Mouse (Mus musculus): ENCODE results near the gene Pcyt1a. TPM values are rescaled to one million over a fixed set of nuclear protein-coding genes. Genes with fewer than 3 reads are reported as not detected.
"Not testable (repeated sequence)": the region's sequence is repeated elsewhere in the genome, so short reads cannot be mapped to it uniquely, and the experiment has no call there.

The Pcyt1a gene
- polyA plus RNA-seq, 1 experiment = 46.8 TPM

GRCm38 (mm10) chr16:32407730-32408129 lies 23.0 kb upstream of the Pcyt1a start:
- H3K4me3 ChIP-seq (ENCODE audit: insufficient read depth, low read depth, low read length) = no peak overlapping the region
- no peak overlapping the region for H3K27ac ChIP-seq (replicated peaks; ENCODE audit: low read depth, low read length)
- H3K4me1 ChIP-seq (ENCODE audit: control insufficient read depth, insufficient read depth, insufficient read length, low read length) = no peaks in the 10 kb centered on the region

- Histone ChIP-seq H3K4me3 (ENCODE audit: insufficient read depth, low read depth, low read length) (no peak overlapping the region), H3K4me1 (ENCODE audit: control insufficient read depth, insufficient read depth, insufficient read length, low read length) (no peaks in the 10 kb centered on the region), H3K27ac (replicated peaks; ENCODE audit: low read depth, low read length) (no peak overlapping the region)
Observed at GRCm38 (mm10) chr16:32417457-32417856, 13.3 kb upstream of the Pcyt1a start.

GRCm38 (mm10) chr16:32419517-32420483 lies 10.9 kb upstream of the Pcyt1a start, which contains the start of gene Tctex1d2:
Gene Tctex1d2, plus strand, starts transcription at chr16:32419702.
- H3K4me1 ChIP-seq (ENCODE audit: control insufficient read depth, insufficient read depth, insufficient read length, low read length) = no peaks in the 10 kb centered on the region
- H3K4me3 ChIP-seq (ENCODE audit: insufficient read depth, low read depth, low read length) = peak within 1 kb of the TSS; percentile 75
- H3K27ac ChIP-seq (replicated peaks; ENCODE audit: low read depth, low read length) = peak within 1 kb of the TSS; percentile 75

GRCm38 (mm10) chr16:32427506-32427905 lies 3.2 kb upstream of the Pcyt1a start:
- H3K27ac ChIP-seq (replicated peaks; ENCODE audit: low read depth, low read length) = no peak overlapping the region
- H3K4me1 ChIP-seq (ENCODE audit: control insufficient read depth, insufficient read depth, insufficient read length, low read length) = peaks cover 3% of the 10 kb centered on the region; the same call in 1 of the 2 replicates
- no peak overlapping the region for H3K4me3 ChIP-seq (ENCODE audit: insufficient read depth, low read depth, low read length)

- peak overlapping the region; percentile 82 for H3K27ac ChIP-seq (replicated peaks; ENCODE audit: low read depth, low read length)
- peak overlapping the region; percentile 83 for H3K4me3 ChIP-seq (ENCODE audit: insufficient read depth, low read depth, low read length)
- peaks cover 5% of the 10 kb centered on the region for H3K4me1 ChIP-seq (ENCODE audit: control insufficient read depth, insufficient read depth, insufficient read length, low read length)
Observed at GRCm38 (mm10) chr16:32431047-32431591, 398 bp downstream of the Pcyt1a start.

- H3K4me1 ChIP-seq (ENCODE audit: control insufficient read depth, insufficient read depth, insufficient read length, low read length) = peaks cover 5% of the 10 kb centered on the region
- 0 out of 2 replicates have a peak overlapping the region, but pooled peaks have one; percentile 11 for H3K27ac ChIP-seq (replicated peaks; ENCODE audit: low read depth, low read length)
- H3K4me3 ChIP-seq (ENCODE audit: insufficient read depth, low read depth, low read length) = peak overlapping the region; percentile 83
Observed at GRCm38 (mm10) chr16:32431926-32432325, 1.2 kb downstream of the Pcyt1a start.

- no peak overlapping the region for H3K27ac ChIP-seq (replicated peaks; ENCODE audit: low read depth, low read length)
- H3K4me1 ChIP-seq (ENCODE audit: control insufficient read depth, insufficient read depth, insufficient read length, low read length) = peaks cover 5% of the 10 kb centered on the region
- no peak overlapping the region for H3K4me3 ChIP-seq (ENCODE audit: insufficient read depth, low read depth, low read length)
Observed at GRCm38 (mm10) chr16:32433138-32433537, 2.4 kb downstream of the Pcyt1a start.

- Histone ChIP-seq H3K4me1 (ENCODE audit: control insufficient read depth, insufficient read depth, insufficient read length, low read length) (peaks cover 5% of the 10 kb centered on the region), H3K27ac (replicated peaks; ENCODE audit: low read depth, low read length) (peak overlapping the region; percentile 71), H3K4me3 (ENCODE audit: insufficient read depth, low read depth, low read length) (no peak overlapping the region)
Observed at GRCm38 (mm10) chr16:32434066-32434465, 3.3 kb downstream of the Pcyt1a start.

GRCm38 (mm10) chr16:32434691-32435090 lies 4.0 kb downstream of the Pcyt1a start:
- Histone ChIP-seq H3K4me1 (ENCODE audit: control insufficient read depth, insufficient read depth, insufficient read length, low read length) (peaks cover 5% of the 10 kb centered on the region), H3K27ac (replicated peaks; ENCODE audit: low read depth, low read length) (peak overlapping the region; percentile 80), H3K4me3 (ENCODE audit: insufficient read depth, low read depth, low read length) (no peak overlapping the region)

- Histone ChIP-seq H3K27ac (replicated peaks; ENCODE audit: low read depth, low read length) (no peak overlapping the region), H3K4me1 (ENCODE audit: control insufficient read depth, insufficient read depth, insufficient read length, low read length) (peaks cover 3% of the 10 kb centered on the region), H3K4me3 (ENCODE audit: insufficient read depth, low read depth, low read length) (no peak overlapping the region)
Observed at GRCm38 (mm10) chr16:32436657-32437056, 5.9 kb downstream of the Pcyt1a start.

GRCm38 (mm10) chr16:32437266-32437665 lies 6.5 kb downstream of the Pcyt1a start:
- H3K4me1 ChIP-seq (ENCODE audit: control insufficient read depth, insufficient read depth, insufficient read length, low read length) = peaks cover 3% of the 10 kb centered on the region
- H3K27ac ChIP-seq (replicated peaks; ENCODE audit: low read depth, low read length) = no peak overlapping the region
- H3K4me3 ChIP-seq (ENCODE audit: insufficient read depth, low read depth, low read length) = no peak overlapping the region

GRCm38 (mm10) chr16:32441432-32441831 lies 10.7 kb downstream of the Pcyt1a start:
- Histone ChIP-seq H3K27ac (replicated peaks; ENCODE audit: low read depth, low read length) (no peak overlapping the region), H3K4me3 (ENCODE audit: insufficient read depth, low read depth, low read length) (no peak overlapping the region), H3K4me1 (ENCODE audit: control insufficient read depth, insufficient read depth, insufficient read length, low read length) (peaks cover 2% of the 10 kb centered on the region; the same call in 1 of the 2 replicates)

- H3K27ac ChIP-seq (replicated peaks; ENCODE audit: low read depth, low read length); H3K4me1 ChIP-seq (ENCODE audit: control insufficient read depth, insufficient read depth, insufficient read length, low read length); H3K4me3 ChIP-seq (ENCODE audit: insufficient read depth, low read depth, low read length): not testable (repeated sequence)
Observed at GRCm38 (mm10) chr16:32444615-32445014, 13.9 kb downstream of the Pcyt1a start.

GRCm38 (mm10) chr16:32445558-32445957 lies 14.8 kb downstream of the Pcyt1a start:
- H3K4me1 ChIP-seq (ENCODE audit: control insufficient read depth, insufficient read depth, insufficient read length, low read length) = peaks cover 8% of the 10 kb centered on the region; the same call in 1 of the 2 replicates
- H3K4me3 ChIP-seq (ENCODE audit: insufficient read depth, low read depth, low read length) = no peak overlapping the region
- H3K27ac ChIP-seq (replicated peaks; ENCODE audit: low read depth, low read length) = no peak overlapping the region

- Histone ChIP-seq H3K27ac (replicated peaks; ENCODE audit: low read depth, low read length) (no peak overlapping the region), H3K4me3 (ENCODE audit: insufficient read depth, low read depth, low read length) (no peak overlapping the region), H3K4me1 (ENCODE audit: control insufficient read depth, insufficient read depth, insufficient read length, low read length) (peaks cover 8% of the 10 kb centered on the region; the same call in 1 of the 2 replicates)
Observed at GRCm38 (mm10) chr16:32446563-32447138, 15.9 kb downstream of the Pcyt1a start.

Measured in brown adipose tissue, adult 24 weeks (tissue).